Mouse (Mus musculus) inflammation-experienced regulatory T-cells (primary cell): ENCODE results near the gene Guca2b. TPM values are rescaled to one million over a fixed set of nuclear protein-coding genes. Genes with fewer than 3 reads are reported as not detected.

Source experiments
- polyA plus RNA-seq, 2 experiments: library from polyadenylated mRNA; unstranded; fragments of 100-300 nt; shearing (Covaris generic); gene quantifications; one replicate each; pipeline ENCODE4 v1.2.1; 2017

Guca2b gene
- polyA plus RNA-seq: not detected

DNA sequence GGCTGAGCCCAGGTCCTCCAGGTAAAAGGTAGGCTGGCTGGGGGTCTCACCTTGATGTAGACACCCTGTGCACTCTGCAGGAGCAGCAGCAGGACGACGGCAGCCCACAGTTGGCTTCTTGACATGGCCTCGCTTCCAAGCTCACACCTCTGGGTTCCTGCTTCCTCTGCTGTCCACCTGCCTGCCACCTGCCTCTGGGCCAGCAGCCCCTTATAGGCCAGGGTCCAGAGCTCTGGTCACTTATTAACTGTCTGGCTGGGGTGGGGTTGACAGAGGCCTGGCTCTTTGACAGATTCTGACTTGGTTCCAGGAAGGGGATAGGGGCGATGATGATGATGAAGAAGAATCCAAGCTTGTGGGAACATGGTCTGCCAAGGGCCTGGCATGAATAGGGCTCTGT is at the start of gene Guca2b:
Gene Guca2b, minus strand, starts transcription at position 224 of the 400 bp plus-strand sequence.

DNA sequence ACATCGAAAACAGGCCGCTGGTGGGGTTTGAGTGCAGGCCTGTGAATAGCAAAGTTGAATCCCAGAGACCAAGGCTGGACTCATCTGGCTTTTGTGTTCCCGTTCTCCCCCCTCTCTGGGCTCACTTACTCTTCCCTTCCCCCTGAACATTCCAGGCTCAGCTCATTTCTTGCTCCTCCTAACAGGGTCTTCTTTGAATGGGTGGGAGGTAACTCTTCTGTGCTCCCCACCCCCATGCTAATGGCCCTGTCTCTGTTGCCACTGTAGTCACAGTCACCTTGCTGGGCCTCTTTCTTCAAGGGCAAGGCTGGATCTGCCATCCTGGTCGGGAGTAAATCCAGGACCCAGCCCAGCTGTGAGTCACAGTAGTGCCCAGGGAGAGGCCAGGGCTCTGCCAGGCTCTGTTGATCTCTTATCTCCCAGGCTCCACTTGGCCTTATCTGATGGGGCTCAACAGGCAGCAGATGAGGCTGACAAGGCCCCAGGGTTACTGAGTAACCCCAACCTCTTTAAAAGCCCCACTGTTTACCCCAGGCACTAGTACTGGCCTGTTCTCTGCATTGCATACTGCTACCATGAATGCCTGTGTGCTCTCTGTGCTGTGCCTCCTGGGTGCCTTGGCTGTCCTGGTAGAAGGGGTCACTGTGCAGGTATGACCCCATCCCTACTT is 21.4 kb downstream of the Guca2b start, which contains the start of gene Guca2a:
Gene Guca2a, plus strand, starts transcription at position 529 of the 670 bp plus-strand sequence.

Other genes starting within 250 kb of the Guca2b start
- 1 to 10 TPM; 3.0 to 5.3 TPM for gene Ccdc30, start 243.4 kb downstream of the Guca2b start, polyA plus RNA-seq
- gene Ppcs, start 236.5 kb downstream of the Guca2b start, polyA plus RNA-seq: 10 to 100 TPM; 50.1 to 67.5 TPM
- gene Zmynd12, start 236.1 kb downstream of the Guca2b start, polyA plus RNA-seq: under 1 TPM in 1 of 2 experiments, not detected in 1; 0.89 TPM
- gene Rimkla, start 166.3 kb downstream of the Guca2b start, polyA plus RNA-seq: under 1 TPM in 1 of 2 experiments, not detected in 1; 0.35 TPM
- 10 to 100 TPM; 35.1 to 39.6 TPM for gene Foxj3, start 122.0 kb downstream of the Guca2b start, polyA plus RNA-seq
- gene Frg2f1, start 119.4 kb downstream of the Guca2b start, polyA plus RNA-seq: 1 to 10 TPM; 3.4 to 6.7 TPM
- gene Guca2a, start 21.2 kb downstream of the Guca2b start, polyA plus RNA-seq: not detected
- 10 to 100 TPM; 36.5 to 73.4 TPM for gene Hivep3, start 74.8 kb upstream of the Guca2b start, polyA plus RNA-seq